Mouse (Mus musculus): Measurements from ENCODE around the gene Pax6.
A peak's percentile ranks its signal among the peaks of the same experiment; 100 is the strongest.

The Pax6 gene

GRCm38 (mm10) chr2:105671116-105671797 lies 2.6 kb downstream of the Pax6 start:
- no peak for DNase-seq (ENCODE audit: low read depth, low spot score)

- peak; percentile 21 for DNase-seq (ENCODE audit: low read depth, low spot score)
Observed at GRCm38 (mm10) chr2:105671798-105672595, 3.3 kb downstream of the Pax6 start.

- peak; percentile 39 for DNase-seq (ENCODE audit: low read depth, low spot score)
Observed at GRCm38 (mm10) chr2:105672596-105672960, 3.9 kb downstream of the Pax6 start.

- no peak for DNase-seq (ENCODE audit: low read depth, low spot score)
Observed at GRCm38 (mm10) chr2:105673054-105673453, 4.4 kb downstream of the Pax6 start.

GRCm38 (mm10) chr2:105673631-105674060 lies 4.9 kb downstream of the Pax6 start:
- peak; percentile 43 for DNase-seq (ENCODE audit: low read depth, low spot score)

- peak; percentile 53 for DNase-seq (ENCODE audit: low read depth, low spot score)
Observed at GRCm38 (mm10) chr2:105674061-105674874, 5.6 kb downstream of the Pax6 start.

- DNase-seq (ENCODE audit: low read depth, low spot score): peak; percentile 71
Observed at GRCm38 (mm10) chr2:105674875-105675729, 6.4 kb downstream of the Pax6 start.

GRCm38 (mm10) chr2:105675730-105676079 lies 7.0 kb downstream of the Pax6 start:
- DNase-seq (ENCODE audit: low read depth, low spot score): no peak

GRCm38 (mm10) chr2:105676080-105676908 lies 7.6 kb downstream of the Pax6 start:
- DNase-seq (ENCODE audit: low read depth, low spot score): peak; percentile 69

- DNase-seq (ENCODE audit: low read depth, low spot score): no peak
Observed at GRCm38 (mm10) chr2:105676909-105677433, 8.3 kb downstream of the Pax6 start.

GRCm38 (mm10) chr2:105677434-105678105 lies 8.9 kb downstream of the Pax6 start:
- DNase-seq (ENCODE audit: low read depth, low spot score): peak; percentile 77

- no peak for DNase-seq (ENCODE audit: low read depth, low spot score)
Observed at GRCm38 (mm10) chr2:105678306-105678705, 9.6 kb downstream of the Pax6 start.

GRCm38 (mm10) chr2:105678880-105679321 lies 10.2 kb downstream of the Pax6 start:
- DNase-seq (ENCODE audit: low read depth, low spot score): no peak

GRCm38 (mm10) chr2:105679331-105679730 lies 10.6 kb downstream of the Pax6 start:
- DNase-seq (ENCODE audit: low read depth, low spot score): no peak

GRCm38 (mm10) chr2:105680146-105680998 lies 11.7 kb downstream of the Pax6 start:
- peak; percentile 64 for DNase-seq (ENCODE audit: low read depth, low spot score)

- peak; percentile 47 for DNase-seq (ENCODE audit: low read depth, low spot score)
Observed at GRCm38 (mm10) chr2:105680999-105681710, 12.5 kb downstream of the Pax6 start.

- DNase-seq (ENCODE audit: low read depth, low spot score): peak; percentile 30
Observed at GRCm38 (mm10) chr2:105682011-105682501, 13.4 kb downstream of the Pax6 start.
